Mouse (Mus musculus): ENCODE results near the gene Myh1. TPM values are rescaled to one million over a fixed set of nuclear protein-coding genes. Genes with fewer than 3 reads are reported as not detected.

Myh1 gene
- total RNA-seq (2021), result 10 to 100 TPM; 35.6 to 60.0 TPM
- long read RNA-seq, experiment 1, full-length matches to known transcripts, result 4 of 15 reads
- long read RNA-seq, experiment 1, partial matches to known transcripts, result 8 of 15 reads
- long read RNA-seq, experiment 1, other reads (novel, unspliced or antisense), result 3 of 15 reads
- long read RNA-seq, experiment 2, full-length matches to known transcripts, result 16 of 39 reads
- long read RNA-seq, experiment 2, partial matches to known transcripts, result 21 of 39 reads
- long read RNA-seq, experiment 2, other reads (novel, unspliced or antisense), result 2 of 39 reads

DNA sequence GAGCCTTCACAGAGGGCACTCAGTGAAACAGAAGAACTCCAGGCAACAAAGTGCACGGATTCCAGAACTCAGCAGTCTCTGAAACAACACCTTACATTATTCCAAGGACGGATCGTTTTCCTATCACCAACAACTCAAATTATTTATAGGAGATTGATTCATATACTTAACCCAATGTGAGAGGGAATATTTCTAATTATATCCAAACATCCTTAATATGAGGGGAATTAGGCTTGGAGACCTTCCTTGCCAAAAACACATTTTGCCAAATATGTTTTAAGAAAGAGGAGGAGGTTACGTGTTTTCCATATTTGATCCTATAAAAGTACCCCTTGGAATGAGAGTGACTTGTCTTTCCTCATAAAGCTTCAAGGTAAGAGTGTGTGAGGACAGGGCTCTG, at the start of gene Myh1:
Gene Myh1 (plus strand): TSS at position 301 of the 400 bp plus-strand sequence.
- DNase-seq (ENCODE audit: low spot score in 2 of 2), result no peak

DNA sequence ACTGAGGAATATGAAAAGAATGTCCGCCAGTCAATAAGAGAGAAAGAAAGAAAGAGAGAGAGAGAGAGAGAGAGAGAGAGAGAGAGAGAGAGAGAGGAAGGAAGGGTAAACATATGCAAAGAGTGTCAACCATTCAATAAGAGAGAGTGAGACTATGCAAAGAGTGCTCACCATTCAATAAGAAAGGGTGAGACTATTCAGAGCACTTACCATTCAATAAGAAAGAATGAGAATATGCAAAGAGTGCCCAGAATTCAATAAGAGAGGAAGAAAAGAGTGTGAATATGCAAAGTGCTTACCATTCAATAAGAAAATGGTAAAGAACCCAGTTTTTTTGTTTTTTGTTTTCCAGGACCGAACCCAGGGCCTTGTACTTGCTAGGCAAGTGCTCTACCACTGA, 49.6 kb upstream of the Myh1 start:
- DNase-seq (ENCODE audit: low spot score in 2 of 2), result no peak

DNA sequence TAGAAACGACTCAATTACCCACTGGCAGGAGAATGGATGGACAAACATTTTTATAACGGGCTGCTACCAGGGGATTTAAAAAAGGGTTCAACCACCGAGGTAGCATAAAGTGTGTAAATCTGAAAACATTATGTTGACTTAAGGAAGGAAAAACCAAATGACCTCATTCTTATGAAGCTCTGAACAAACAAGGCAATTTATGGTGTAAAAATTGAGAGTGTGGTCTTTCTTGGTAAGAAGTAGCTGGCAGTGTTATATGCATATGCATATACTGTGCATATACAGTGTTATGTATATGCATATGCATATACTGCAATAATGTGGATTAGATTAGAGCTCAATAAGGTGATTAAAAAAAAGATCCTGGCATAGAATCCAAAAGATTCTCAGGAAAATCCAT, 48.7 kb upstream of the Myh1 start:
- DNase-seq (ENCODE audit: low spot score in 2 of 2), result no peak

DNA sequence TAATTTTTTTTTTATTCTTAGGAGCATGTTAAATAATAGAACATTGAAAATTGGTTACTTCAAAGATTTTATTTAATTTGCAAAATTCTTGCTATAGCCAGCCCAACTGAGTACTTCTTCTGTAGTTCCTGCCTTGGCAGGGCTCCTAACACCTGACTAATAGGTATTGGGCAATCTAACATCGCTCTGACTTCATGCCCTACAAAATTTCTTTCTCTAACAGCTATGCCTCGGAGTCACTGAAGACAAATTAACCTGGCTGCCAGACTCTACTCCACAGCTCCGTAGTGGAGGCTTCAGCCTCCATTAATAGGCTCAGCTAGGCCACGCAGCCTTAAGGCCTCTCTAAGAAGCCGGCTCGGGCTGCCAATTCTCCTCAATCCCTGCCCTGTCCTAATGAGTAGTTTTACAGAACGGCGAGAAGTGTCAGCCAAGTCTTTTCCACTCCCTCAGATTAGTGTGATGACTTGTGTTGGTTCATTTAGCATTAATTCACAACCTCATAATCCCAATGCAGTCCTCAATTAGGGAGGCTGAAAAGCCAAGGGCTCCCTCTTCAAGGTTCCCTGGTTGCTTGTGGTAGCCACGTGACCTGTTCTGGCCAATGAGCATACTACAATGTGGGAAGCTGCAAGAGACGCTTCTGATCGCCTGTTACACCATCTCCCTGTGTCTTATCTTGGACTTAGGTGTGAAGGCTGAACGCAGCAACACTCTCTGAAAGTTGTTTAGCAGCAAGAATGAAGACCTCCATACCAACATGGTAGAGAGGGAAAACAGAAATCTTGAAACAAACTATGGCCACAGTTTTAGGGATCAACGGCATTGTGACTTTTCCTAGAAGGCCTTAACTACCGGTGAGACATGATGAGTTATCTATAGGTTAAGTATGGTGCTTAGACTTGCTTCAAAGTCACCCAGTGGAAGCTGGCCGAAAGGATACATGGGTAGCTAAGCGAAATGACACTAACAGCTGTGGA, 47.9 kb upstream of the Myh1 start:
- no peak for DNase-seq (ENCODE audit: low spot score in 2 of 2)

DNA sequence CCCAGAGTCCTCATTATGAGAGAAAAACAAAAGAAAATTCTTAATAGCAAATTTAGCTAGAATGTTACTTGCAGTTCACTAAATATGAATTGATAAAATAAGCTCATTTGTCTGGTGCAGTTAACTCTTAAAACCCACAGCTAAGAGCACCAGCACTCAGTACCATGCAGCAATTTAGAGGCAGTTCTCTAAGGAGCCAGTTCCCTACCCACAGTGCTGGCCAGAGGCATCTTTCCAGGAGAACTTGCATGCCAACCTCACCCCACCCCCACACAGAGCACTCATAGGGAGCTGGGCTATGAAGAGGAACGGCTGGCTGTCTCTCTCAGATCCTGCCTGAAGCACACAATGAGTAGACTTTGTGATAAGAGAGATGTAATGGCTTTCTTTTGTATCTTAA, 46.7 kb upstream of the Myh1 start:
- DNase-seq (ENCODE audit: low spot score in 2 of 2), result no peak

DNA sequence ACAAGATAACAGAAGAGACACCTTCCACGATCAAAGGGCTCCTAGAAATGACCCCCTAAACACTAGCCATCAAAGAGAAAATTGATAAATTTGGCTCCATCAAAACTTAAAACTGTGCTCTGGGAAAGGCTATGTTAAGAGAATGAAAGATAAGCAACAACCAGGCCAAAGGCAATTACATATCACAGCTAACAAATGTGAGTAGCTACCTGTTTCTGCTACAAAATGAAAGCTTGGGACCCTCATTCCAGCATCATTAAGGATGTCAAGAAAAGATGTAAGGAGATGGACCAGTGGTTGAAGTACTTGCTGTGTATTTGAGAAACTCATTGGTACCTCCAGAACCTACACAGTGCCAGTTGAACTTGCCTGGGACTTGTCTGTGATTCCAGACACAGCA, 46.0 kb upstream of the Myh1 start:
- no peak for DNase-seq (ENCODE audit: low spot score in 2 of 2)

DNA sequence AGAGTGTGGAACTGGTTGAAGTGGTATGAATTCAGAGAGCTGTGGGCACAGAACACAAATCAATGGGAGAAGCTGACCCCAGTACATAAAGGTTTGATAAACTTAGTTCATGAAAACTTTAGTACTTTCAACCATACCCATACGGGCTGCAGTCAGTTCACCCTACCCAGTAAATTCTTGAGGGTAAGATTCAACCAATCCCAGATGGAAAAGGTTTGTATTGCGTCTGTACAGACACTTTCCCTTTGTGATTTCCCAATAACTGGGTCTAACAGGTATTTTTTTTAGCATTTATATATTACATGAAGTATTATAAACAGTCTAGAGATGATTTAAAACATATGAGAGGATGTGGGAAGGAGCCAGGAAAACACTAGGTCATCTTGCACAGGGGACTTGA, 44.2 kb upstream of the Myh1 start:
- DNase-seq (ENCODE audit: low spot score in 2 of 2), result no peak

DNA sequence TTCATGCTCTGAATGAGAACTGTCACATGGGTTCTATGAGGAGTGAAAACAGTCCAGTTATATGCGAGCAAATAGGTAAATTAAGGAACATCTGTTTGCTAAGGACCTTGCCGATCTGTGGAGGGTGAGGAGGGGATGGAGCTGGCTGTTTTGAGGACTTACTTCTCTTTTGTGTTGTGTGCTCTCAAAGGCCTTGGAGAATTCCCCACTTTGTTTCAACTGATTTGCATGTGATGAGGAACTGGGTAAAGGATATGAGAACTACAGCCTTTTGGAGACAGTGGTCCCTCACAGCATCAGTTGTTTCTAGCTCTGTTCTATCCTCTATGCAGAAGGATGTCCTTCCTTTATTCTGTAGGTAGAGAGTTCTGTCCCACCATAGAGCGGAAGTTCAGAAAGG, 39.7 kb upstream of the Myh1 start:
- no peak for DNase-seq (ENCODE audit: low spot score in 2 of 2)

DNA sequence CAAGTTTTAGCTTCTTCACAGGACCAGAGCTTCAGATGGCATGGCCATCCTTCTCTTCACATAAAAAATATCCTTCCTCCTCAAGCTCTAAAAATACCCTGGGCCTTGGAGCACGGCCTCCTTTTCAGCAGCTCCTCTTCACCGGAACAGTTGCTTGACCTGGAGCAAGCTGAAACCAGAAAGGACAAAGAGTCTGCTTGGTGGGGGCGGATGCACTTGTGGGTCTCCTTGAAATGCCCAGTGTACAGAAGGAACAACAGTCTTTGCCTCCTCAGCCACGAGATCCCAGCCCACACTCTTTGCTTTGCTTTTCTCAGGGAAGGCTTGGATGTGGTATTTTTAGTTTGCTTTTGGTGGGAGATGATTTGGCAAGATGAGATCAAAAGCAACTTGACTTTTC, 36.2 kb upstream of the Myh1 start:
- no peak for DNase-seq (ENCODE audit: low spot score in 2 of 2)

DNA sequence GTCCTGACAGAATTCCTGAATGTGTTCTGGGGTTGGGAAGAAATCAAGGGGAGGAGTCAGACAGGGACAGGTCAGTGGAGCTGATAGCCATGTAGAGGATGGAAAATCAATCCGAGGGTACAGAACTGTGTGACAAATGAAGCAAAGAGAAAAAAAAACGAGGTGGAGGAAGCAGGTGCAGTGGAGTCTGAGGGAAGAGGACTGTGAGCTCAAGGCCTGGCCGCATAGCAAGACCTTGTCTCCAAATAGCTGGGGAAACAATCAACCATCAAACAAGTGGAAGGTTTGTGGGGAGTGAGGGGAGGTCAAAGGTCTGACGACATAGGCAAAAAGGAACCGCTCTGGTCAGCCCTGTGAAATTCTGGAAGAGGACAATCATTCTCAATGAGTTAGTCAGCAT, 35.0 kb upstream of the Myh1 start:
- DNase-seq (ENCODE audit: low spot score in 2 of 2), result no peak

DNA sequence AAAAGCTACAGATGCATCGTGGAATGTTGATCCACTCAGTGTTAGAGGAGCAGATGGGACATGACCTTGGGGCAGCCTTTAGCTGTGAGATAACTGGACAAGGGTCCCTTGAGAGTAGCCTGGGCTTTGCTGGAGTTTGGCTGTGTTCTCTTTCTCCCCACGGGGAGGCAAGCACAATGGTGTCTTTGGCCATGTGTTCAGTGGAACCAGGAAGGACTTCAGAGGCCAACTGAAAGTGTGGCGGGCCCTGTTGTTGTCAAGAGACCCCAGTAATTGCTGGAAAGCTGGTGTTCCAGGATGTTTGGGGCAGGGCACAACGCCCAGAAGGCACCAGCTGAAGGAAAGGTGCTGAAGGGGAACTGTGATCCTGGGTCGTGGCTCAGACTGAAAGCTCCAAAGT, 30.6 kb upstream of the Myh1 start:
- no peak for DNase-seq (ENCODE audit: low spot score in 2 of 2)

DNA sequence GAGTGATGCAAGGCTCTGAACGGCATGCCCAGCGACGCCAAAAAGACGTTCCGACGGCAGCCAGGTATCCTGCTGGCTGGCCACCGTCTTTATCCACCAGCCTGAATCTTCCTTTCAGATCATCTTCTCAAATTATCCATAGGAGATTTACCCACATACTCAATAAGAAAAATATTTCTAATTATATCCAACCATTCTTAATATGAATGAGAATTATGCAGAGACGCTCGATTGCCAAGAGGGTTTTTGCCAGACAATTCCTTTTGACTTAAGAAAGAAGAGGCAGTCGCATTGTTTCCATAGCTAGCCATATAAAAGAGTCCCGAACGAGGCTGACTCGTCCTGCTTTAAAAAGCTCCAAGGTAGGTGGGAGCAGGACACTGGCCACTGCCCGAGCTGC, 29.1 kb upstream of the Myh1 start, which contains the start of gene Myh2:
Gene Myh2 (plus strand): TSS at position 301 of the 400 bp plus-strand sequence.
- no peak for DNase-seq (ENCODE audit: low spot score in 2 of 2)

DNA sequence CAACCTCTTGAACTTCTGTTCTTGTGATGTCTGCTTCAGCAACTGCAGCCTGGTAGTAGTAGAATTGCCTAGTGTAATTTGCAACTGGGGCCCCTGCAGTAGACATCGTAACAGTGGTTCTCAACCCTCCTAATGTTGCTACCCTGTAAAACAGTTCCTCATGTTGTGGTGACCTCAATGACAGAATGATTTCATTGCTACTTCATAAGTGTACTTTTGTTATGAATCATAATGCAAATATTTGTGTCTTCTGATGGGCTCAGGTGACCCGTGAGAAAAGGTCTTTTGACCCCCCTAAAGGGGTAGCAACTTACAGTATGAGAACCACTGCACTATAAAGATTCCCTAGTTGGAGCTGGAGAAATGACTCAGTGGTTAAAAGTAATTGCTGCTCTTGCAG, 27.4 kb upstream of the Myh1 start:
- DNase-seq (ENCODE audit: low spot score in 2 of 2), result no peak

DNA sequence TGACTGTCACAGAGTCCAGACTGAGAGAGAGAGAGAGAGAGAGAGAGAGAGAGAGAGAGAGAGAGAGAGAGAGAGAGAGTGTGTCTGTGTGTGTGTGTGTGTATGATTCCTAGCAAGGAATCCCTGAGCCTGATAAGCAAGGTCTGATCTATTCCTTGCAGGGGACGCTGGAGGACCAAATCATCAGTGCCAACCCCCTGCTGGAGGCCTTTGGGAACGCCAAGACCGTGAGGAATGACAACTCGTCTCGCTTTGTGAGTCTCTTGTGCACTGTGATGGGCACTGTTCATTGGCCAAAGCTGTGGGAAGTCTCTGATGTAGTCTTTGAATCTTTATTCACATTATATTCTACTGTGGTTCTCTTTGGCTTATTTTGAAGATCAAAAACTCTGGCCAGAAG, 23.5 kb upstream of the Myh1 start:
- no peak for DNase-seq (ENCODE audit: low spot score in 2 of 2)

DNA sequence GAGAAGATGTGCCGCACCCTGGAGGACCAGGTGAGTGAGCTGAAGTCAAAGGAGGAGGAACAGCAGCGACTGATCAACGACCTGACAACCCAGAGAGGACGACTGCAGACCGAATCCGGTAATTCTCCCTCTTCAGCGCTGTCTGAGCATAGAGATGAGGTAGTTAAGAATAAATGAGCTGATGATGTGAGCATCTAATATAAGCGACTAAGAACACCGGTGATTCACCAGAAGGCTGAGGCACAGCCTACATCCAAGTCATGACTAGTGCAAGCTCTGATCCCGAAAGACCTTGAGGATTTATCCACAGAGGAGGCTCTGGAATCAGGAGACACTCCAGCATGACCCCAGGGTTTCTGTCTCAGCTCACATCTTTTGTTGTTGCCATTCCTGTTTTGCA, 9.5 kb upstream of the Myh1 start:
- no peak for DNase-seq (ENCODE audit: low spot score in 2 of 2)

DNA sequence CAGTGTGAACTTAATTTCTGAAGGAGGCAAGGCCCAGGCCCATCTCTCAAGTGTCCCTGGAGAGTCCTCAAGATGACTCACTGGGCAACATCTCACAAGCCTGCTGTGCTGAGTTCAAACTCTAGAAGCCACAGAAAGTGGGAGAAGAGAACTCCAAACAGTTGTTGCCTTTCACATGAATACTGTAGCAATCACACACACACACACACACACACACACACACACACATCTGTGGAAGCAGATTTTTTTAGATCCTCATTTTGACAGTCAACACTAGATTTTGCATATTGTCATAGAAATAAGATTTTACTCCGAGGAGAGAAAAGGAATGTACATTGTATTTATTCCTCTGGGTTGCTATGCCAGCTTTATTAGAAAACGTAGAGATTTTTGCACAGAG, 9.0 kb upstream of the Myh1 start:
- no peak for DNase-seq (ENCODE audit: low spot score in 2 of 2)

DNA sequence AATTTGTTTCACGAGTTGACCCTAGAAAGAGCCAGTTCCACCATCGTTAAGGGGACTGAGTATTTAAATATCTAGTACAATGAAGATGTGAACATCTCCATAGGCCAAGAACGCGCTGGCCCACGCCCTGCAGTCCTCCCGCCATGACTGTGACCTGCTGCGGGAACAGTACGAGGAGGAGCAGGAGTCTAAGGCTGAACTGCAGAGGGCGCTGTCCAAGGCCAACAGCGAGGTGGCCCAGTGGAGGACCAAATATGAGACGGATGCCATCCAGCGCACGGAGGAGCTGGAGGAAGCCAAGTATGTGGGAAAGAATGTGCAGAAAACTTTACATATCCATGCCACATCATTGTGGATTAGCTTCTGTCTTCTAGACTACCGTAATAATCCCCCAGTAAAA, 8.4 kb upstream of the Myh1 start:
- DNase-seq (ENCODE audit: low spot score in 2 of 2), result no peak

DNA sequence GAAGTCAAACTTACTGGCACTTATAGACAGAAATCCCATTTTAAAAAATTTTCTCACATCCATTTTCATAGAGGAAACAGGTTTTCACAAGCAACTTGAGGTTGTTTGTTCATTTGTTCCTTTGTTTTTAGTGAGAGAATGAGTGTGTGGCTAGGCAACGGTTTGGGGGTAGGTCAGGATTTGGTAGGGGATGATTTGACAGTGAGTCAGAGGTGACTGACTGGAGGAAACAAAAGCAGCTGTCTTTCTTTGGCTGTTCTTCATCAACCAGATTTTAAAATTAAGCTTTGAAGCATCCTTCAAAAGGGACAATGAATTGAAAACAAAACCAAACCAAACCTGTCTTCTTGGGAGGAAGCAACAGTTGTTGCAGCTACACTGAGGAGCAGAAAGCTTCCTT, 531 bp upstream of the Myh1 start:
- no peak for DNase-seq (ENCODE audit: low spot score in 2 of 2)

DNA sequence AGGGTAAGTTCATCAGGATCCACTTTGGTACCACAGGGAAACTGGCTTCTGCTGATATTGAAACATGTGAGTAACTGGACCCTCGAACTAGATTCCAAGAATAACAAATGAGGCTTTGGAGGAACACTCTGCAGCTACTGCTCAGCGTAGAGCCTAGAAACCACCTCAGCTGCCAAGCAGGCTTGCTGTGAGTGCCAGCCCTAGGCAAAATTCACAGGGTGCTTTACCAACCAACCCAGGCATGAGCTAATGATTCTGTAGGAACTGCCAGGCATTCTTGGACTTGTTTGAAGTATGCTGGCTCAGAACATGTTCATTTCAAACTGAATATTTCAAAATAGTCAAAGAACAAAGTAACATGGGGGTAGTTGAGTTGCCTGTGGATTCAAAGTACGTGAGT, 4.9 kb downstream of the Myh1 start:
- no peak for DNase-seq (ENCODE audit: low spot score in 2 of 2)

DNA sequence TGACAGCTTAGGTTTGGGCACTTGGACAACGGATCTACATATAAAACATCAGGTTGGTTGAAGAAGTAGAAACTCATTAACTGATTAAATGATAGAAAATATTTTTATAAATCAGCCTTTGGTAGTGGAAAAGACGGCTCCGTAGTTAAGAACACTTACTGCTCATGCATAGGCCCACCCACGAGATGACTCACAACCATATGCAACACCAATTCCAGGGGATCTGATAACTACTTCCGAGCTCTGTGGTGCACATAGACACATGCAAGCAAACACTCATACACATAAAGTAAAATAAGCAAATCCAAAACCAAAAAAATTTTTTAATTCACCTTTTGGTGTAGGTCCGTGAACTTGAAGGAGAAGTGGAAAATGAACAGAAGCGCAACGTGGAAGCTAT, 22.0 kb downstream of the Myh1 start:
- no peak for DNase-seq (ENCODE audit: low spot score in 2 of 2)

DNA sequence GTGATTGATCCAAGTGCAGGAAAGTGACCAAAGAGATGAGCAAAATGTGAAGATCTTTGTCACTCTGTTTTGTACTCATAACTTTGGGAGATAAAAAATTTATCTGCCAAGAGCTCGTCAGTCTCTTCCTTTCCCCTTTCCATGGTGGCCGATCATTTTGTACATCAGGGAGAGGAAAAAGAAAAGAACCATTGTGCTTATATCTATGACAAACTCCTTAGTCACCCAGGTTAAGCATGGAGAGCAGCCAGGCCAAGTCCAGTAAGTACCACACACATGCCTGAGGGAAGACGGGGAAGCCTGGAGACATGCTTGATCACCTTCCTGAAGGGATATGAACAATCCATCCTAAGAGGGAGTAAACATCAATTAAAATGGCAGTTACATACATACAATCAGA, 24.6 kb downstream of the Myh1 start:
- no peak for DNase-seq (ENCODE audit: low spot score in 2 of 2)

DNA sequence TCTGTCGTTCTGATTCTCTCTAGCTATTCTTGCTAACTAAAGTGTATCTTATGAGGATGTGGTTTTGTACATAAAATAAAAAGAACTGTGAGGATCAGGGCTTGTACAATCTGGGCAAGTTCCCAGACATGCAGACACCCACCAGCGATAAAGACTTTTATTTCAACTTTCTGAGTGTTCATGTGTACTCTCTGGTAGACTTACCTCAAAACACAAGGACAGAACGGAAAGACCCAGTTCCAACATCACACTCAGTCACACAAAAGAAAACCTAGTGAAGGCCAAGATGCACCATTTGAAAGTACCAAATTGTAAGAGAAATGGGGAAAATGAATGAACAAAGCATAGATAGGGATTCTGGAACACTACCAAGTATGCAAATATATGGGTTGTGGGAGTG, 28.9 kb downstream of the Myh1 start:
- no peak for DNase-seq (ENCODE audit: low spot score in 2 of 2)

DNA sequence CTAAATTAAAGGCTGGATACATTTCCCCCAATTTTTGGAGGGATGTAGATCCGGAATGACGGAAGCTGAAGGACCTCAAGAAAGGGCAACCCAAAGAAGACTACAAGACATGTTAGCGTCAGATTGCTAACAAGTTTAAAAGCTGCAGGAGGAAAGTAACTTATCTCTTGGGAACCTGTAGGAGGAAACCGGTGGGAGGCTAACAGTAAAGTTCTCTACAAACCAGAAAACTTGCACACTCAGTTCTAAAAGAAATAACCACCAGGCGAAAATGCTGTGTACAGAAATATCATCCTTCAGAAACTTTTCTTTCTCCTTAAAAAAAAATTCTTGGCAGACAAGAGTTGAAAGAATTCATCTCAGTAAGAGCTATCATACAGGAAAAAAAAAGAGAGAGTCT, 29.3 kb downstream of the Myh1 start:
- DNase-seq (ENCODE audit: low spot score in 2 of 2), result no peak
